Mouse (Mus musculus) hematopoietic stem cell, adult 5-6 weeks (primary cell): ENCODE measurements around the gene Samd7. TPM values are rescaled to one million over a fixed set of nuclear protein-coding genes. Genes with fewer than 3 reads are reported as not detected.
A peak's percentile ranks its signal among the peaks of the same experiment; 100 is the strongest.

Experiments
- ATAC-seq, 2 experiments: fragments of 125-278 bp in 1 of 2; replicated peaks in 1 of 2; 2 replicates each; pipeline ENCODE4 v1.8.0; 2016 to 2017; ENCODE audit warnings: inconsistent platforms in 2 of 2, mild to moderate bottlenecking in 2 of 2, moderate number of reproducible peaks in 2 of 2, low read depth in 1 of 2, moderate TSS enrichment in 1 of 2; ENCODE audit not compliant: low FRiP score in 2 of 2, poor library complexity in 2 of 2, severe bottlenecking in 2 of 2, insufficient read depth in 1 of 2, low TSS enrichment in 1 of 2
- total RNA-seq: library from RNA; stranded (forward); fragments of 172-1452, 232-1000 nt; gene quantifications from 2 replicates; pipeline ENCODE4 v1.2.3, GENCODE M21; 2017

The Samd7 gene
- total RNA-seq, 1 experiment from 2014 or later: not detected

GRCm38 (mm10) chr3:30736809-30737208 is 9.3 kb upstream of the Samd7 start:
- no peak for ATAC-seq

GRCm38 (mm10) chr3:30741306-30741705 is 4.8 kb upstream of the Samd7 start:
- no peak for ATAC-seq

- ATAC-seq: no peak
These were observed 3.2 kb upstream of the Samd7 start for GRCm38 (mm10) chr3:30742891-30743290.

- ATAC-seq: no peak
These were observed 2.2 kb downstream of the Samd7 start for GRCm38 (mm10) chr3:30748316-30748715.

GRCm38 (mm10) chr3:30754696-30755095 is 8.6 kb downstream of the Samd7 start:
- ATAC-seq: no peak

GRCm38 (mm10) chr3:30764877-30765276 is 18.8 kb downstream of the Samd7 start:
- ATAC-seq: no peak

GRCm38 (mm10) chr3:30765311-30766027 is 19.4 kb downstream of the Samd7 start:
- ATAC-seq: peak; percentile 75 to 79

- ATAC-seq: peak; percentile 72 to 83
These were observed 20.1 kb downstream of the Samd7 start for GRCm38 (mm10) chr3:30766177-30766576.

GRCm38 (mm10) chr3:30767271-30767670 is 21.2 kb downstream of the Samd7 start:
- no peak for ATAC-seq

GRCm38 (mm10) chr3:30769755-30770515 is 23.8 kb downstream of the Samd7 start:
- no peak for ATAC-seq

- ATAC-seq: no peak
These were observed 25.5 kb downstream of the Samd7 start for GRCm38 (mm10) chr3:30771560-30771959.

- ATAC-seq: no peak
These were observed 26.5 kb downstream of the Samd7 start for GRCm38 (mm10) chr3:30772631-30773030.

- no peak for ATAC-seq
These were observed 28.6 kb downstream of the Samd7 start for GRCm38 (mm10) chr3:30774677-30775076.

GRCm38 (mm10) chr3:30777984-30778383 is 31.9 kb downstream of the Samd7 start:
- ATAC-seq: no peak

GRCm38 (mm10) chr3:30788531-30788930 is 42.4 kb downstream of the Samd7 start:
- no peak for ATAC-seq

GRCm38 (mm10) chr3:30792737-30793402 is 46.8 kb downstream of the Samd7 start, which contains the start of gene Sec62:
Sec62 (plus strand) TSS chr3:30792875.
- peak; percentile 80 to 88 for ATAC-seq

- peak in 1 of 2 experiments; percentile 14; a peak in 1 of 4 replicates for ATAC-seq
These were observed 47.5 kb downstream of the Samd7 start for GRCm38 (mm10) chr3:30793403-30794221.
